Mouse (Mus musculus): ENCODE data around the gene Prex1.
A peak's percentile ranks its signal among the peaks of the same experiment; 100 is the strongest.

Prex1 gene

GRCm38 (mm10) chr2:166683885-166684544 lies 29.6 kb downstream of the Prex1 start:
- no peak for DNase-seq

GRCm38 (mm10) chr2:166682866-166683265 lies 30.8 kb downstream of the Prex1 start:
- no peak for DNase-seq

GRCm38 (mm10) chr2:166678959-166679759 lies 34.5 kb downstream of the Prex1 start:
- DNase-seq = no peak

- no peak for DNase-seq
Measured at GRCm38 (mm10) chr2:166676933-166677332, 36.7 kb downstream of the Prex1 start.

- DNase-seq = no peak
Measured at GRCm38 (mm10) chr2:166676498-166676897, 37.1 kb downstream of the Prex1 start.

GRCm38 (mm10) chr2:166675588-166676444 lies 37.8 kb downstream of the Prex1 start:
- no peak for DNase-seq

GRCm38 (mm10) chr2:166674693-166675092 lies 38.9 kb downstream of the Prex1 start:
- no peak for DNase-seq

GRCm38 (mm10) chr2:166673951-166674350 lies 39.7 kb downstream of the Prex1 start:
- DNase-seq = no peak

- no peak for DNase-seq
Measured at GRCm38 (mm10) chr2:166672171-166672965, 41.3 kb downstream of the Prex1 start.

- DNase-seq = no peak
Measured at GRCm38 (mm10) chr2:166671614-166672013, 42.0 kb downstream of the Prex1 start.

GRCm38 (mm10) chr2:166671019-166671418 lies 42.6 kb downstream of the Prex1 start:
- DNase-seq = no peak

GRCm38 (mm10) chr2:166669922-166670321 lies 43.7 kb downstream of the Prex1 start:
- no peak for DNase-seq

GRCm38 (mm10) chr2:166667790-166668695 lies 45.6 kb downstream of the Prex1 start:
- DNase-seq = no peak

GRCm38 (mm10) chr2:166666175-166666574 lies 47.5 kb downstream of the Prex1 start:
- no peak for DNase-seq

- no peak for DNase-seq
Measured at GRCm38 (mm10) chr2:166665244-166665922, 48.2 kb downstream of the Prex1 start.

- DNase-seq = no peak
Measured at GRCm38 (mm10) chr2:166664506-166664905, 49.1 kb downstream of the Prex1 start.

GRCm38 (mm10) chr2:166663250-166663961 lies 50.2 kb downstream of the Prex1 start:
- DNase-seq = no peak

- no peak for DNase-seq
Measured at GRCm38 (mm10) chr2:166662595-166663160, 51.0 kb downstream of the Prex1 start.

GRCm38 (mm10) chr2:166661971-166662370 lies 51.7 kb downstream of the Prex1 start:
- DNase-seq = peak; percentile 45 to 49

GRCm38 (mm10) chr2:166661498-166661897 lies 52.1 kb downstream of the Prex1 start:
- DNase-seq = no peak

All from cerebellum, postnatal 36 days (tissue).